Mouse (Mus musculus): Measurements from ENCODE around the gene Dchs1.
A peak's percentile ranks its signal among the peaks of the same experiment; 100 is the strongest.

Dchs1 gene

DNA sequence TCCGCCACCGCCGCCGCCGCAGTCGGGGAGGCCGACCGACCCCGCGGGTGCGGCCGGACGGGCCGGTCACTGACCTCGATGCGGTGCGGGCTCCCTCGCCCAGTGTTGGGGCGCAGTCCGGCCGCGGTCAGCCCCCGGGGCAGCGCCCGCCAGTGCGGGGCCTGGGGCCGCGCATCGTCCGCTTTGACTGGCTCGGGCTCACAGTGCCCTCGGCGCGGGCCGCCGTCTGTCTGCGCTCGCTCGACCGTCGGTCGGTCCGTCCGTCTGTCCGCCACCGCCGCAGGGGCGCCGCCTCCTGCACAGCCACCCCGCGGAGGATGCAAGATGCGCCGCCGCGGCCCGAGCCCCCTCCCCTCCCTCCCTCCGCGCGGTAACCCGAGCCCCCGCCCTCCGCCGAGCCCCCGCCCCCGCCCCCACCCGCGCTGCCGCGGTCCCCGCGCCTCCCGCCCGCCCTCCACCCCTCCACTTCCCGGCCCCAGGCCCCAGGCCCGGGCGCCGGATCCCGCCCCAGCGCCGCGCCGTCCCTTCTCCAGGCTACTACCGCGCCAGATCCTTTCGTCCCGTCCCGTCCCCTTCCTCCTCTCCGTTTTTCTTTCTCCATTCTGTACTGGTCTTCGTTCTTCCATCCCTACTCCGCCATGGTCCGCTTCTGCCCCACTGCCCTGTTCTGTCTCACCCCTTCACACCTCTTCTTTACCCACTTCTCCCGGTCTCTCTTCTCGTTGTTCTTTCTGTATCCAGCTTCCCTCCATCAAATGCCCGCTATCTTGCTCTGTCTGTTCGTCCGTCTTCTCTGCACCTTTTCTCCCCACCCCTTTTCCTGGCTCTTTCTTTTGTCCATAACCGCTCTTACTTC, at the start of gene Dchs1:
TSS of gene Dchs1 (minus strand) at position 370 of the 856 bp plus-strand sequence.
- no peak for DNase-seq

- no peak for DNase-seq
Measured at GRCm38 (mm10) chr7:105824281-105824680, 36.8 kb upstream of the Dchs1 start.

GRCm38 (mm10) chr7:105818483-105818882, 31.0 kb upstream of the Dchs1 start:
- no peak for DNase-seq

- DNase-seq = no peak
Measured at GRCm38 (mm10) chr7:105816736-105817135, 29.3 kb upstream of the Dchs1 start.

DNA sequence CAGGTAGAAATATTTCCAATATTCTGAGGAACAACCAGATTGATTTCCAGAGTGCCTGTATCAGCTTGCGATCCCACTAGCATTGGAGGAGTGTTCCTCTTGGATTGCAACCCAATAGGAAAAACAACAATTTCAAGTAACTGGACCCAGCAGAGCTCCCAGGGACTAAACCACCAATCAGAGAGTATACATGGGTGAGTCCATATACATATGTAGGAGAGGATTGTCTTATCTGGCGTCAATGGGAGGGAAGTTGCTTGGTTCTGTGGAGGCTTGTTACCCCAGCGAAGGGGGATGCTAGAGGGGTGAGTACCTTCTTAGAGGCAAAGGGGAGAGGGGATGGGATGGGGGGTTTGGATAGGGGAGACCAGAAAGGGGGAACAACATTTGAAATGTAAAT, 25.9 kb upstream of the Dchs1 start:
- DNase-seq = no peak

DNA sequence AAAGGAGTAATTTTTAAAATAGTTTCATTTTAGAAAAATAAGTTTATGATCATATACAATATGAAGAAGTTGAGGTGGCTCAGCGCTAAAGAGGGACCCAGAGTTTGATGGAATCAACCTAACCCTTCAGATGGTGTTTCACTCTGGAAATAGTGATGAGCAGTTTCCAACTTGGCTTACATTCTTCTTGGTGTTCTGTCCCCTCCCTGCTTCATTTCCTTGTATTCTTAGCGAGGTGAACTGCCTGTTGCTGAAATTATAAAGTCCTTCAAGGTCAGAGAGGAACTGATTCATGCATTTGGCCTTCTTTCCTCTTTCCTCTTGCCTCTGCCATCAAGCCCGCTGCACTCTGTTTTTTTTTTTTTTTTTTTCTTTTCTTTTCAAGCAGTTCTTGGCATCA, 25.1 kb upstream of the Dchs1 start:
- no peak for DNase-seq

- DNase-seq = peak; percentile 67
Measured at GRCm38 (mm10) chr7:105811516-105811915, 24.1 kb upstream of the Dchs1 start.

- peak; percentile 100 for DNase-seq
Measured at GRCm38 (mm10) chr7:105810877-105811489, 23.5 kb upstream of the Dchs1 start, which contains the start of gene Mrpl17. Gene Mrpl17, minus strand, starts transcription at chr7:105811099.

DNA sequence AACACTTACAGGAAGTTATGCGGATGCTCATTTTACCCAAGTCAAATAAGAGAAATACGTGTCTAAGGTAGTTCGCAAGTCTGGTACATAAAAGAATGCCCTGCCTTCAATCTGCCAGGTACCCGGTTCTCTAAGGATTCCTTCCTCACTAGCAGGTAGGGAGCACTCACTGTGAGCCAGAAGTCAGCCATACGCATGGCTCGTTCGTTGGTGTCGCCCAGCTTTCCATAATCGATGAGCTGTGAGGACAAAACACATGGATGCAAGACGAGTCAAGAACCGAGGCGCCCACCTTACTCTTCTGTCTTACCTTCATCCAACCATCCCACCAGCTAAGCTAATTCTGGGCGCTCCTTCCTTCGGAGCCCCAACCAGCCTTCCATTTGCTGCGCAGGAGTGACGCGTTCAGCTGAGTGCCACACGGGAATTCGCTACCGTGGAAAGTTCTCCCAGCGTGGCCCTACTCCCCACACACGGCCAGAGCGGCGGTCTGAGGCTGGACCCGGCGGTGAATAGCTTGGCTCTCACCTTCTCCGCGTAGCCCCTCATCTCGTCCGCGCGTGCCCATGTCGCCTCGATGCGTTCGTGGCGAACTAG, 22.9 kb upstream of the Dchs1 start:
- DNase-seq = no peak

DNA sequence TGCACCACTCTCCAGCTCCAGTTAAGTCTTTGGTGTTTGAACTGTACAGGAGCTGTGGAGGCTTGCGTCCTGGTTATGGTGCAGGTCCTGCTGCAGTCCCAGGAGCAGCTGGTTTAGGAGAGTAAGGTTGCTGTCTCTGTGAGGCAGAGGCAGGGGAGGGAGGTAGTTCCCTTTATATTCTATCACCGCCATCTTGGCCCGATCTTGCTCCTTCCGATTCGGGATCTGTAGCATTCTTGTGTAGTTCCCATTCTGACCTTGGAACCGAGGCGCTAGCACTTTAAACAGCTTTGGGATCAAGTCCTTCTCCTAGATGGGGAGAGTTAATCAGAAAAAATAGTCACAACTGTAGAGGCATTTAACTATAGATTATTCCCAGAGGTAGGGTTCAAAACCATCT, 22.4 kb upstream of the Dchs1 start:
- DNase-seq = peak; percentile 24

DNA sequence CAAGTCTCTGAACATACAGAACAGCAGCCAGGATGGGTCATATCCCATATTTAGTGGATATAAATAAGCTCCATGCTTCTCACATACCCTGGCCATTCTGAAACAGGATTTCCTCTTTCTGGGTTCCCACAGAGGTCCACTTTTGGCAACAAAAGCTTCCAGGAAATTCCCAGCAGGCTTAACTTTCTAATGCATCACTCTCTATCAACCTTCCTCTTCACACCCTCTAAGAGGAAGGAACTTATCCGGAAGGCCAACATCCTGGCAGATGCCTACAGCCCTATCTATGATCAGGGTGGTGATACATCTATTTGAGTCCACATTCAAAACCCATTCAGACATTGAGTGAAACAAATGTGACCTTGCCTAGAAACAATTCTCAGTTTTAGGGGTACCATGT, 20.9 kb upstream of the Dchs1 start:
- no peak for DNase-seq

GRCm38 (mm10) chr7:105806716-105807115, 19.3 kb upstream of the Dchs1 start:
- DNase-seq = no peak

DNA sequence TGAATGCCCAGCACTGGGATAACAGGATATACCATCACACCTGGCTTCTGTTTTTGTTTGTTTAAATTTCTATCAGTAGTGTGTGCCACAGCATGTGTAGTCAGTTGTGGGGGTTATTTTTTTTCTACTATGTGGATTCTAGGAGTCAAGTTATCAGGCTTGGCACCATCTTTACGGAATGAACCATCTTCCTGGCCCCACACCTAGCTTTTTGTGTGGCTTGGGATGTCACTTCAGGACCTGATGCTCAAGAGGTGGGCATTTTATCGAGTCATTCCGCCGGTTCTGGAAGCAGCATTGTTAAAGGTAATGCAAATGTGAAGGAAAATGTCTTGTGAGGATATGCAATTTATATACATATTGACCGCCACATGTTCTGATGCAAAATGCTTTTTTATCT, 18.7 kb upstream of the Dchs1 start:
- DNase-seq = no peak

DNA sequence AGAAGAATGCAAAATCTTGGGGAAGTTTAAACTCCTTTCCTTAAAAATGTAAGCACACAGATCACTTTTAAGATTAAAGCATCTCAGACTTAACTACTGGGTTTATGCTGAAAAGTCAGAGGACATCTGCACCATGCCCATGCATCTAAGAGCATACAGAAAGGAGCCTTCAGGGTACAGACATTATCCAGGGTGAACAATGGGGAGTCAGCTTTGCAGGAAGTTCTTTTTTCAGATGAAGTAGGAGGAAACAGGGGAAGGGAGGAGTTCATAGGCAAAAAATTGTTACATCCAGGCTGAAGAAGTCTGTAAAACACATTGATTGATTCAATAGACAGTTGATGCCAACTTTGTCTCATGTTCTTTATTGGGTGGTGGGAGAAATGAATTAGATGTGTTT, 16.0 kb upstream of the Dchs1 start:
- no peak for DNase-seq

- no peak for DNase-seq
Measured at GRCm38 (mm10) chr7:105802771-105803170, 15.3 kb upstream of the Dchs1 start.

DNA sequence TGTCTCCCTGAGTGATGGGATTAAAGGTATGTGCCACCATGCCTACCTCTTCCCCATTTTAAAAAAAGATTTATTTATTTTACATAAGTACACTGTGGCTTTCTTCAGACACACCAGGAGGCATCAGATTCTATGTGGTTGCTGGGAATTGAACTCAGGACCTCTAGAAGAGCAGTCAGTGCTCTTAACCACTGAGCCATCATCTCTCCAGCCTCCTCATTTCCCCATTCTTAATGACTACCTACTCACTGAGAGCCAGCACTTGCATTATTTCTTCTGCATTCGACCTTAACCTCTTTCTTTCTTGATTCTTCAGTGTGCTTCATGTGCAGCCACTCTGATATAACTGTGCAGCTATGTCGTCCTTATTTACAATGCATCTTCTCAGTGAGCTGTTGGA, 14.9 kb upstream of the Dchs1 start:
- DNase-seq = no peak

GRCm38 (mm10) chr7:105796972-105797371, 9.5 kb upstream of the Dchs1 start:
- no peak for DNase-seq

DNA sequence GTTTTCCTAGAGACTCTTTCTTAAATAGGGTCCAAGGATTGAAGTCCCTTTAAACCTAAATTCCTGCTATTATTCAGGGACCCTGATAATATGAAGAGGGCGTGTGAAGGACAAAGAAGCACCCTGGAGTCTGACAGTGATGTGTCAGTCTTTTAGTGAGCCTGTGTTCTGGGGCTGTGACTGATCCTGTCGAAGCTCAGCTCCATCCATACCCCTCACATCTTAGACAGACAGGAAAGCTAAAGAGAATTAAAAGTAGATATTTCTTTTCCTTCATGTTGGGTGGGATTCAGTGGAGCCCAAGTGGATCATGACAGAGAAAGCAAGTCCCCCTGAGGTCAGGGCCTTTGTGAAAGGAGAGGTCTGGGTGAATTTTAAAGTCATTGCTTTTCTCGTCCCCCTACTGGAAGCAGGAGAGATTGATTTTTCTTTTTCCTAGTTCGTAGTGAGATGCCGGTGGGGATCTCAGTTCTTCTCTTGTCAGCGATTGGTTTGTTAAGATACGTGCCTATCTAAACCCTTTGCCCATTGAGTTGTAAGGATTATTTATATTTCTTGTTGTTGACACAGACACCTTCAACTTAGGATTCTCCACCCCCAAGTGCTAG, 8.4 kb upstream of the Dchs1 start:
- no peak for DNase-seq

GRCm38 (mm10) chr7:105793701-105794100, 6.2 kb upstream of the Dchs1 start:
- DNase-seq = no peak

- no peak for DNase-seq
Measured at GRCm38 (mm10) chr7:105791147-105791546, 3.7 kb upstream of the Dchs1 start.

GRCm38 (mm10) chr7:105786506-105787284, 759 bp downstream of the Dchs1 start:
- no peak for DNase-seq

DNA sequence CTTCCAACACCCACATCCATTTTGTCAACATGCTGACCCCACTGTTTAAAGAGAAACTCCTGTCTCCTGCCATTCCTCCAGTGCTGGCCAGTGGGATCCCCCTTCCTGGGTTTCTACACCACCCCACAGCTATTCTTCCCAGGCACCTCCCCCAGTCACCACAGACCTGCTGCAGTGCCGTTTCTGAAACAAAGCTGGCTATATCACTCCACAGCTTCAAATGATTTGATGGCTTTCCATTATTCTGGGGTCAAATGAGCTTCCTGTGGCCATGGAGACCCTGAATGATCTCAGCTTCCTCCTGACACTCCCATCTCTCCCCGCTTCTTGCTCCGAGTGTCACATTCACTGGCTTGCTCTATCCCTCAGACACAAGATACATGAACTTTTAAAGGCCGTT, 2.9 kb downstream of the Dchs1 start:
- no peak for DNase-seq

- no peak for DNase-seq
Measured at GRCm38 (mm10) chr7:105783861-105784260, 3.6 kb downstream of the Dchs1 start.

All from cerebellum, adult 11-12 months (tissue).